Mouse (Mus musculus) gastrocnemius, adult 2 months (tissue): Measurements from ENCODE around the gene Akr1c12. TPM values are rescaled to one million over a fixed set of nuclear protein-coding genes. Genes with fewer than 3 reads are reported as not detected.

Experiments used
- DNase-seq: peaks from one replicate; pipeline ENCODE4 v3.0.0; 2022
- H3K27ac ChIP-seq: fragments of 200-600 bp; 2 replicates; pipeline ENCODE4 v1.8.1; 2022; ENCODE audit warnings: mild to moderate bottlenecking
- H3K4me3 ChIP-seq: fragments of 200-600 bp; 2 replicates; pipeline ENCODE4 v1.8.1; 2022; ENCODE audit warnings: mild to moderate bottlenecking, moderate library complexity
- CTCF ChIP-seq: fragments of 200-600 bp; IDR thresholded peaks from 2 replicates; pipeline ENCODE4 v1.8.1; 2022; ENCODE audit warnings: antibody characterized with exemption, mild to moderate bottlenecking, moderate library complexity
- intact Hi-C: fragments of 180-260 bp; cut with DNase I; formaldehyde crosslinking; loops from one replicate; pipeline ENCODE4 v1.15.1; 2025
- total RNA-seq, 2 experiments: library from RNA; stranded (reverse); gene quantifications; 2 replicates each; pipeline ENCODE4 v1.2.3; 2021

Akr1c12 gene
- total RNA-seq, 2 experiments from 2014 or later, result not detected

GRCm38 (mm10) chr13:4249347-4249746 is 29.9 kb downstream of the Akr1c12 start:
- intact Hi-C loops, result no loop called here
- no peak for TF ChIP-seq CTCF
- DNase-seq, result no peak
- Histone ChIP-seq H3K27ac (no peak overlapping the region), H3K4me3 (no peak overlapping the region)

DNA sequence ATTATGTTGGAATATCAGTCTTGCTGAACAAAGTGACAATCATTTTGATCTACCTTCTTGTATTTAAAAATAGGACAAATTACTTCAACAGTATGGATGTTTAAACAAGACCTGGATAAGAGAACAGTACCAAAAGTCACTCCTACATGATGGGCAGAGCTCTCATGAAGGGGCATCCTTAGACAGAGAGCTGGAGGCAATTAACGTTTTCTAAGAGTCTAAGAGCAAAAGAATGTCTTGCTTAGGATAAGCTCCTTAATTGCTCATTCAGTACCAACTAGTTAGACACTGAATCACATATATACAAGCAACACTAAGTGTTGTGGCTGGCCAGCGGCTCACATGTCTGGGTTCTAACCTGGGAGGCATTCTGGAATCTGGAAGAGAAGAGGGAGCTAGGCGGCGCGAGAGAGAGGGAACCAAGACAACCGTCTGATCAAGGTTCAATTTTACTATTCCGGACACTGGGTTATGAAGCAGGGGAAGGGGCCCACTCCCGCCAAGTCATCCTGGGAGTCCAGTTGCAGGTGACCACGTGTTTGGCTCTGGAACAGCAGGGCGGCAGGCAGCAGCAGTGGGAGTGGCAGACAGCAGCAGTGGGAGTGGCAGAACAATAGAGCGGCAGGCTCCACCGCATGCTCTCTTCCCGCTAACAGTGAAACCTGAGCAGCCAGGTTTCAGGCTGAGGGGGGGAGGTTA is 34.2 kb downstream of the Akr1c12 start:
- peak; percentile 18 for DNase-seq
- intact Hi-C loops, result no loop called here
- Histone ChIP-seq H3K27ac (no peak overlapping the region), H3K4me3 (no peak overlapping the region)
- TF ChIP-seq CTCF, result no peak

- Histone ChIP-seq H3K4me3 (no peak overlapping the region), H3K27ac (no peak overlapping the region)
- no peak for DNase-seq
- no peak for TF ChIP-seq CTCF
- intact Hi-C loops, result no loop called here
Observed at GRCm38 (mm10) chr13:4233536-4234172, 45.6 kb downstream of the Akr1c12 start.

DNA sequence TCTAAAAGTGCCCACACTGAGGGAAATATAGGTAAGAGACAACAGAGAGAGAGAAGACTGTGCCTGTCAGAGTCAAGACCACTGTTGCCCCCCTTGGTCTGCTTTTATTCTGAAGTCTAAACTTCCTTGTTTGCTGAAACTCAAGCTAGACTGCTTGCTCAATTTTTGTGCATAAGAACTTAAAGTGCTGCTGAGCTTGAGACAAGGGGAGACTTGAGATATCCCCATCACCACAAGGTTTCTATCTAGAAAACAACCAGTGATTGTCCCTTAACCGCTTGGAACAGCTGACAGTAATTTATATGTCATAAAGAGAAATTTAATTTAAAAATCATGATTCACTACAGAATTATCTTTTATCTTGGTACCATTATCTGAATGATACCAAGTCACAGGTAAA is 46.1 kb downstream of the Akr1c12 start:
- TF ChIP-seq CTCF, result no peak
- intact Hi-C loops, result no loop called here
- no peak for DNase-seq
- Histone ChIP-seq H3K4me3 (no peak overlapping the region), H3K27ac (no peak overlapping the region)

DNA sequence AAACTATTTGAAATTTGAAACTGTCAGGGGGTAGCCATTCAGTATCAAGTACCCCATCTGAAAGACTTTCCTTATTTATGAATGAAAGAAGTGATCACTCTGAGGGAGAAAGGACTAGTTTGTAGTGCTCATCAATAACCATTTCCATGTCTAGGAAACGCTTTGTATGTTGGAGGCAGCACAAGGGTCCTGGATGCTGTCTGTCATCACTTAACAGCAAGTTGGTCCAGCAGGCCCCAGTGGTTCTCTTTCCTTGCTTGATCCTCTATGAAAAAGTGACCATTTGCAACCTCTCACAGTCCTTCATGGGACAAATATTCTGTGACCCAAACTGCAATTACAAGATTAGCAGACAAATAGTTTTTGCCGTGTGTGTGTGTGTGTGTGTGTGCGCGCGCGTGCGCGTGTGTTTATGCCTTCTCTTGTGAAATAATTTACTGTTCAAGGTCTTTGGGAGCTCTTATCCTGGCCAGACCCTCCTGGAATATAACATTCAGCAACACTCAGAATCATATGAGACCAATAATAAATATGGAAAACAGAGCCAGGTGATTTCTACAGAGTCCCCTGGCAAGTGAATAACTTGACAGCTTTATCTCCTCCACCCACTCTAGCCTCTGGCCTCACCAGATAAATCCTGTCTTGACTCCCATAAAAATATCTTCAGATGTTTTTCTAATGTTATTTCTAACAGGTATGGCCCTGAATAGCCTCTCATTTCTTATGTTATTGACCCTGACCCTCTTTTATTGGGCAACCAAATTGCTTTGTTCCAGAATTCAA is 48.2 kb downstream of the Akr1c12 start:
- intact Hi-C loops, result no loop called here
- Histone ChIP-seq H3K27ac (no peak overlapping the region), H3K4me3 (no peak overlapping the region)
- DNase-seq, result no peak
- TF ChIP-seq CTCF, result no peak

GRCm38 (mm10) chr13:4228441-4228840 is 50.8 kb downstream of the Akr1c12 start, which contains the start of gene Akr1c19:
TSS of gene Akr1c19 (plus strand) at chr13:4228700.
- no peak for DNase-seq
- Histone ChIP-seq H3K4me3 (peak within 1 kb of the TSS; percentile 51), H3K27ac (peak within 1 kb of the TSS; percentile 56)
- intact Hi-C loops, result no loop called here
- TF ChIP-seq CTCF, result no peak

Other genes with a start within 250 kb of the Akr1c12 start
- 1 to 10 TPM; 1.3 to 2.1 TPM for gene Akr1c14, start 230.4 kb downstream of the Akr1c12 start, total RNA-seq
- under 1 TPM in 1 of 2 experiments, not detected in 1; 0.31 TPM for gene Akr1c18, start 128.8 kb downstream of the Akr1c12 start, total RNA-seq
- gene Akr1c13, start 88.3 kb downstream of the Akr1c12 start, total RNA-seq, result under 1 TPM in 1 of 2 experiments, not detected in 1; 0.20 TPM
- under 1 TPM in 1 of 2 experiments, not detected in 1; 0.33 TPM for gene Akr1c19, start 50.7 kb downstream of the Akr1c12 start, total RNA-seq
- gene Akr1c6, start 154.9 kb upstream of the Akr1c12 start, total RNA-seq, result not detected
- not detected for gene Akr1c20, start 243.9 kb upstream of the Akr1c12 start, total RNA-seq